Mouse (Mus musculus): ENCODE measurements around the gene D630036H23Rik.
"Not testable (repeated sequence)": the region's sequence is repeated elsewhere in the genome, so short reads cannot be mapped to it uniquely, and the experiment has no call there.

Gene D630036H23Rik

GRCm38 (mm10) chr12:36381441-36382340, at the start of gene D630036H23Rik, which contains the start of gene Ispd:
Gene D630036H23Rik (minus strand): TSS chr12:36382181.
Gene Ispd (plus strand): TSS chr12:36381450.
- peak; percentile 88 for ATAC-seq (ENCODE audit: low TSS enrichment)

DNA sequence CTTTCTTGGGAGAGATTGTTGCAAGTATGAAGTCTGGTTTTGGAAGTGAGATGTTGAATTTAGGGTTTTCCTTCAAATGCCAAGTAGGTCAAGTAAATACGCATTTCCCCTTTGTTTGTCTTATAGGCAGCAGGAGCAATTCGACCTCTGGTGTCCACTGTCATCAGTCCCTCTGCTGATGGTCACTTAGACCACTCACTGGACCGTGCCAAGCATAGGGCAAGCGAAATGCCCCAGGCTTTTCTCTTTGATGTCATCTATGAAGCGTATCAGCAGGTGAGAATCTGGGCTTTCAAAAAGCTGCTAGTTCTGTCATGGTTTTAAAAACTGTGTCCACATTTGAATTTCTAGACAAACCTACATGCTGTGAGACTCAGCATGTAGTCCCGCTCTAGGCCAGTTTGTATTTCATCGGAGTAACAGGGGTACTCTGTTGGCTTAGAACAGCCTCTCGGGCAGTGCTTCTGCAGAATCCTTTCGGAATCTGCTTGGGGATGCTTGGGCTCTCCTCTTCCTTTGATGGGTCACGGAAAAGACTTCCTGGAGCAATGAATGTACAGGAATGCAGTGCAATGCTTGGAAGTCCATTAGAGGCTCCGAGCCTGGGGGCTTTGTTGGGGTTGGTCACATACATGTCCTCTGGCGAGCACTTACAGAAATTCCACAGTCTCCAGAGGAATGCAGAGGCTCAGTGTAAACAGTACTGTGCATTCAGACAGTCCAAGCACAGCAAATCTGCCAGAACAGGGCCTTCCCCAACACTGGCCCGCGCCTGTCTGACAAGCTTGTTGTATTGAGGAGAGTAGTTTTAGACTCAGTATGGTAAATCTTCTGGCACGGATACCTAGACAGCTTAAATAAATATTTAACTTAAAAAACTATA, 44.4 kb upstream of the D630036H23Rik start:
- ATAC-seq (ENCODE audit: low TSS enrichment), result no peak

DNA sequence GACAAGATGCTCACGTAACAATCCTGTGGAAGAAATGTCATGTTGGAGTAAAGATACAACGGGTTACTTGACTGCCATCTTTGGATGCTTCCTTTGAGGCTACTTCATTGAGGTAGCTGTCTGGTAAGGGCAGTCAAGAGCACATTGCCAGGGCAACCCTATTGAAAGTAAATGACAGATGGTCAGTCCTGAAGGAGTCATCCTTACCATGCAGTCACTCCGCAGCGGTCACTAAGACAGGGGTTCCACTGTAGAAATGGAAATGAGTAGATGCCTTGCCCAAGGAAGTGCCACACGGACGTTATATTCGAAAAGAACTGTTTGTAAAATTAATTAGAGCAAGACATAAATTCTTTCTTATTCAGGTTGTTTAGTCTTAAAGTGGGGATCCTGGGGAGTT, 43.3 kb upstream of the D630036H23Rik start:
- no peak for ATAC-seq (ENCODE audit: low TSS enrichment)

- ATAC-seq (ENCODE audit: low TSS enrichment), result no peak
These were observed 41.7 kb upstream of the D630036H23Rik start for GRCm38 (mm10) chr12:36423677-36424076.

DNA sequence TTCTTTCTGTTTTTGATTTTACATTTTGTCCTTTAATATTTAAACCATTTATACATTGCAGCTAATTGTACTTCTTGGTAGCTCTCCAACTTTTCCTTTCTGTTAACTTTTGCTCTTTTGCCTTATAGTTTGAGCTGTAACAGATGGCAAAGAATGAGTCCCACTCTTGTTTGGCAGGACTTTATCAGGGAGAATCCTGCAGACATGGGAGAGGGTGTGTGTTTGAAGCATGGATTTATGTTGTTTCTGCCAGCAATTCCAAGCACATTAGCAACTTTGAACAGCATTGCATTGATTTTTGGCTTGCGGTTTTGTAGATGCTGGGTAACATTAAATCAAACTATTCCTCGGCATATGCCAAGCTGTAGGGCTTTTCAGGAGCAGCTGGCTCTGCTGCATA, 13.1 kb upstream of the D630036H23Rik start:
- ATAC-seq (ENCODE audit: low TSS enrichment), result peak; percentile 65

DNA sequence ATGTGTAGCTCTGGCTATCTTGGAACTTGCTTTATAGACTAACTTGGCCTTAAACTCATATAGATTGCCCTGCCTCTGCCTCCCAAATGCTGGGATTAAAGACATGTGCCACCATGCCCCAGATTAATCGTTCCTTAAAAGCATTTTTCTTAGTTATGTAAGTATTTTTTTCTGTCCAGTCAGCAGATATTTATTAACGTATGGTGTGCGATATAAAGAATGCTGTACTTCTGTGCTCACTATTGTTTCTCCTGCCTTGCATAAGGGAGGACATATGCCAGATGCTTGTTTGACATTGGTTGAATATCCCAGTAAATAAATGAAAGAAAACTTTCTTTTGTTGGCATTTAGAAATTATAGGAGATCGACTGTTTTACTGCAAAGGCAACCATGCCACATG, 5.0 kb upstream of the D630036H23Rik start:
- ATAC-seq (ENCODE audit: low TSS enrichment), result no peak

DNA sequence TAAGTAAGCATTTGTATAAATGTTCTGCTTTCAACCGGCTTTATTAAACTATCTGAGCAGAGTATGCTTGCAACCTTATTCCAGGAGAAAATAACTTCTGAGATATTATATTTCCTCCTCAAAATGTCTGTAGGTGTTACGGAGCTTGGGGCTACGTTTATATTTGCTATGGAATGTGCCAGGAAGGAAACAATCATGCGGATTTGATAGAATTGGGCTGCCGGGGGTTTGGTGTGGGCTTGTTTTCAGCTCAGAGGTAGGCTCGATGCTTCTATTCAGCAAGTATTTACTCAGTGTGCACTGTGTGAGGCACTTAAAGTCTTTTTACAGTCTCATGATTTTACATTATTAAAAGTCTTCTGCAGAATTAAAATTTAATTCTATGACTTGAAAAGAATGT, 3.4 kb upstream of the D630036H23Rik start:
- no peak for ATAC-seq (ENCODE audit: low TSS enrichment)

DNA sequence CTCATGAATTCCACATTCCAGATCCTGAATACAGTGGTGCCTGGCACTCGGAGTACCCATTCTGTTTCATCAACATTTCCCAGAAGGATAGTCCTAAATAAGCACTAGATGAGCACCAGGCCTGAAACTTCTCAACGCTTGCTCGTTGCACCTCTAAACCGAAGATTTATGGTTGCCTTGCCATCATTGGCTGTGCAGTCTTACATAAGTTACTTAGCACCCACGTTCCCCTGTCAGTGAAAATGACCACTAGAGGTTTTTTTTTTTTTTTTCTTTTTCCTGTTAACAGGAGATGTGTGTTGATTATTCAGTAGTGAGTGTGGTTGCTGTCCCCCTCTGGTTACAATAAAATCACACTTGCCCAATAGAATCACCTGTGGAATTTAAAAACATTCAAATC, 1.2 kb downstream of the D630036H23Rik start:
- no peak for ATAC-seq (ENCODE audit: low TSS enrichment)

- ATAC-seq (ENCODE audit: low TSS enrichment), result no peak
These were observed 1.7 kb downstream of the D630036H23Rik start for GRCm38 (mm10) chr12:36380254-36380653.

GRCm38 (mm10) chr12:36376391-36376790, 5.6 kb downstream of the D630036H23Rik start:
- not testable (repeated sequence) for ATAC-seq (ENCODE audit: low TSS enrichment)

DNA sequence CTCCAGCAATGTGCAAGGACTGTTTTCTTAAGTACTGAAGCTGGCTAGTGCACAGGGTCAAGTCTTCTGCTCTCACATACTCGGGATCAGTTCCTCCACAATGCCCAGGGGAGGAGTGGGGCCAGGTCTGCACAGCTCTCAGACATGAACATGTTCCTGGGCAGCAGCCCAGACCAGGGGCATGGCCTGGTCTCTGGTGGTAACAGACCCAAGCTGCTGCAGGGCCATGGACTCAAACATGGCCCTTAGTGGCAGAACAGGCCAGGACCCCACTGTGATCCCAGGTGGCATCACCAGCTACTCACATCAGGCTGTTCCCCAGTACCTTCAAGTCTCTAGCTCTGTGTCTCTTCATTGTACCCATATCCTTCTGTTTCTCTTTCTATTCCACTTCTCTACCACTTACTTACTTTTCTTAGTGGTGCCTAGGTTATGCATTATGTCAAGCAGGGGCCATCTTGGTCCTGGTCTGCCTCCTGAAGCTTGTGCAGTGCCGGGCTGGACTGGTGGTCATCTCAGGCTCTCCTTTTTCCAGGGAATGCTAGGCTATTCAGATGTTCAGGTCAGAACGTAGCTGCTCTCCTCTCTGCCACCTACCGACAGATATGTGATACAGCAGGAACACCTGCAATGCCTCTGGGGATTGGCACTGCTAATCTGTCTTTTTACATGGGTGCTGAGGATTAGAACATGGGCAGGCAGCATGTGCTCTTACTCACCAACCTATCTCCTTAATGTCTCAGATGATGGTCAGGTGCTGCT, 8.6 kb downstream of the D630036H23Rik start:
- ATAC-seq (ENCODE audit: low TSS enrichment), result no peak

GRCm38 (mm10) chr12:36364013-36364412, 18.0 kb downstream of the D630036H23Rik start:
- ATAC-seq (ENCODE audit: low TSS enrichment), result no peak

DNA sequence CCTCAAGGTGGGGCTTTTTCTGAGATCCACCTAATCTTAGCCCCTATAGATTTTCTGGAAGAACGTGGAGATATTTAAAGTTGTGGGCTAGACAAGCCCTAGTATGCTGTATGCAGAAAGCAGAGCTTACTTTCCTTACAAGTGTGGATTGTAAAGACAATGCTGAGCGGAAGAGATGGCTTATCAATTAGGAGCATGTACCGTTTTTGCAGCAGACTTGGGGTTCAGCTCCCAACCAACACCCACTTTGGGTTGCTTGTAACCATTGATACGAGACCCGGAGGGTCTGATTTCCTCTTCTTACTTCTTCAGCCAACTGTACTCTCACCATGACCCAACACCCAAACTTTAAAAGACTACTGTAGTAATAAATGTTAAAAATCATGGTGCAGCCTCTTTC, 21.3 kb downstream of the D630036H23Rik start:
- ATAC-seq (ENCODE audit: low TSS enrichment), result no peak

- no peak for ATAC-seq (ENCODE audit: low TSS enrichment)
These were observed 21.9 kb downstream of the D630036H23Rik start for GRCm38 (mm10) chr12:36360064-36360463.

GRCm38 (mm10) chr12:36344131-36344530, 37.9 kb downstream of the D630036H23Rik start:
- peak; percentile 62 for ATAC-seq (ENCODE audit: low TSS enrichment)

DNA sequence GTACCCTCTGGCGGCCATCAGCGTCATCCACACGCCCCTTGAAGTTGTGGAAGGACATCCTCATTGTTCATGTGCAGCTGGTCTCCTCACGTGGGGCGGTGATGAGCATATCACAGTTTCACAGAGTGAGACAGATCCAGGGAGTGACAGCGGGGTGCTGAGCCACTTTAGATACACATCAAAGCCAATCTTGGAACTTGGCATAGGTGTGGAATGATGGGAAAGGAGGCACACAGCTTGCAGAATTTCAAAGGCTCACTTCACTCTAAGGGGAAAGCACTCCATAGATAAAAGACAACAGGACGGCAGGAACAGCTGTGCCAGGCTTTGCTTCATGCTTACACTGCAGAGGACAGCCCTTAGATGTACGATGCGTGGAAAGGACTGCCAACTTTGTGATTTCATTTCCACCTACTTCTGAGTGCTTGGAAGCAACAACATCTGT, 48.1 kb downstream of the D630036H23Rik start:
- ATAC-seq (ENCODE audit: low TSS enrichment), result peak; percentile 88

GRCm38 (mm10) chr12:36332676-36333075, 49.3 kb downstream of the D630036H23Rik start:
- ATAC-seq (ENCODE audit: low TSS enrichment), result no peak
